Mouse (Mus musculus) layer of hippocampus, adult 6 months (tissue): Measurements from ENCODE around the gene Eid2. TPM values are rescaled to one million over a fixed set of nuclear protein-coding genes. Genes with fewer than 3 reads are reported as not detected.

Source experiments
- long read RNA-seq, 2 experiments: library from polyadenylated mRNA; unstranded; transcript quantifications; one replicate each; pipeline ENCODE4 v2.0.0; 2019 to 2020
- polyA plus RNA-seq: library from polyadenylated mRNA; unstranded; fragments of <200 nt; fragmentation: Nextera tagmentation; gene quantifications from 2 replicates; pipeline ENCODE4 v1.2.3, GENCODE M21; 2021

Eid2 gene
- 7.8 and 7.9 TPM in 2 replicates for polyA plus RNA-seq
- long read RNA-seq, experiment 1, transcript Eid2-201 (1 exons, 1,392 nt): major isoform, 6 of 6 reads
- long read RNA-seq, experiment 1, partial matches to known transcripts: 0 of 6 reads
- long read RNA-seq, experiment 1, other reads (novel, unspliced or antisense): 0 of 6 reads
- long read RNA-seq, experiment 2: 0 reads

GRCm38 (mm10) chr7:28267129-28268041 is at the start of gene Eid2:
Gene Eid2 (plus strand): TSS chr7:28267881.

GRCm38 (mm10) chr7:28277615-28278278 is 10.1 kb downstream of the Eid2 start, which contains the start of gene Eid2b:
Gene Eid2b (plus strand): TSS chr7:28277739.

GRCm38 (mm10) chr7:28290638-28291590 is 23.2 kb downstream of the Eid2 start, which contains the start of gene Selenov:
Gene Selenov (minus strand): TSS chr7:28291186.

GRCm38 (mm10) chr7:28301616-28302433 is 34.1 kb downstream of the Eid2 start, which contains the start of gene Dll3:
Gene Dll3 (minus strand): TSS chr7:28302238.

GRCm38 (mm10) chr7:28311926-28312543 is 44.4 kb downstream of the Eid2 start, which contains the start of gene Timm50:
Gene Timm50 (minus strand): TSS chr7:28312072.

Other genes with a start within 250 kb of the Eid2 start
- gene Psmc4, start 217.8 kb upstream of the Eid2 start, polyA plus RNA-seq: 246 and 258 TPM in 2 replicates
- 0.54 and 0.67 TPM in 2 replicates for gene Fcgbp, start 196.6 kb upstream of the Eid2 start, polyA plus RNA-seq
- gene 9530053A07Rik, start 138.4 kb upstream of the Eid2 start, polyA plus RNA-seq: 0.04 and 0.05 TPM in 2 replicates
- 7.4 and 8.8 TPM in 2 replicates for gene Fbl, start 98.2 kb upstream of the Eid2 start, polyA plus RNA-seq
- 9.0 and 12.7 TPM in 2 replicates for gene Dyrk1b, start 88.4 kb upstream of the Eid2 start, polyA plus RNA-seq
- gene Eid2b, start 9.9 kb downstream of the Eid2 start, polyA plus RNA-seq: 28.2 and 31.5 TPM in 2 replicates
- gene Selenov, start 23.3 kb downstream of the Eid2 start, polyA plus RNA-seq: 0.78 and 1.5 TPM in 2 replicates
- gene Dll3, start 34.4 kb downstream of the Eid2 start, polyA plus RNA-seq: 3.4 and 5.7 TPM in 2 replicates
- gene Timm50, start 44.2 kb downstream of the Eid2 start, polyA plus RNA-seq: 82.8 and 86.7 TPM in 2 replicates
- 33.7 and 46.7 TPM in 2 replicates for gene Supt5, start 70.9 kb downstream of the Eid2 start, polyA plus RNA-seq
- gene Rps16, start 82.8 kb downstream of the Eid2 start, polyA plus RNA-seq: 1,578 and 1,706 TPM in 2 replicates
- 0.77 and 1.2 TPM in 2 replicates for gene Plekhg2, start 104.7 kb downstream of the Eid2 start, polyA plus RNA-seq
- gene Zfp36, start 112.4 kb downstream of the Eid2 start, polyA plus RNA-seq: 0.77 and 1.1 TPM in 2 replicates
- 77.7 and 79.7 TPM in 2 replicates for gene Med29, start 124.8 kb downstream of the Eid2 start, polyA plus RNA-seq
- 40.4 and 52.6 TPM in 2 replicates for gene Paf1, start 125.1 kb downstream of the Eid2 start, polyA plus RNA-seq
- 6.8 and 7.5 TPM in 2 replicates for gene Gmfg, start 169.6 kb downstream of the Eid2 start, polyA plus RNA-seq
- gene Lrfn1, start 184.1 kb downstream of the Eid2 start, polyA plus RNA-seq: 4.0 and 4.4 TPM in 2 replicates
- gene Ifnl2, start 242.6 kb downstream of the Eid2 start, polyA plus RNA-seq: not detected in 2 replicates